Mouse (Mus musculus) CH12.LX (cell line): ENCODE data around the gene Ctcf. TPM values are rescaled to one million over a fixed set of nuclear protein-coding genes. Genes with fewer than 3 reads are reported as not detected.

Source experiments
- DNase-seq: peaks from one replicate; pipeline ENCODE4 v3.0.0-alpha.2; 2013; ENCODE audit errors: extremely low read depth
- H3K27ac ChIP-seq: 2 replicates; pipeline ENCODE4 v1.5.1; 2012; ENCODE audit warnings: low read depth, mild to moderate bottlenecking, control low read depth, moderate library complexity; ENCODE audit not compliant: insufficient read depth
- H3K27me3 ChIP-seq: replicated peaks from 2 replicates; pipeline ENCODE3; 2012; ENCODE audit warnings: inconsistent platforms
- H3K36me3 ChIP-seq, 2 experiments: replicated peaks in 1 of 2; 2 replicates each; pipeline versions ENCODE3 to v1.6.1; 2012; ENCODE audit warnings: inconsistent platforms in 1 of 2, low read length in 1 of 2, mild to moderate bottlenecking in 1 of 2, mixed read lengths in 1 of 2, moderate library complexity in 1 of 2; ENCODE audit not compliant: control insufficient read depth in 1 of 2, insufficient read depth in 1 of 2
- H3K4me1 ChIP-seq, 2 experiments: 2 replicates each; pipeline ENCODE4 v1.6.1; 2012; ENCODE audit warnings: inconsistent platforms in 1 of 2, moderate library complexity in 1 of 2; ENCODE audit not compliant: insufficient read depth in 2 of 2, control insufficient read depth in 1 of 2
- H3K4me2 ChIP-seq: 2 replicates; pipeline ENCODE4 v1.6.1; 2012; ENCODE audit warnings: low read depth, mild to moderate bottlenecking, control low read depth; ENCODE audit not compliant: poor library complexity, insufficient read depth, severe bottlenecking
- H3K4me3 ChIP-seq, 3 experiments: fragments of 150-350 bp in 1 of 3; sonication (generic) in 1 of 3; replicated peaks in 1 of 3; 2 replicates each; pipeline versions ENCODE3 to v1.5.1; 2011 to 2012; ENCODE audit warnings: low read depth in 2 of 3, low read length in 2 of 3, mild to moderate bottlenecking in 2 of 3, moderate library complexity in 2 of 3, control low read depth in 1 of 3, improper control_type of control experiment in 1 of 3, inconsistent platforms in 1 of 3, mixed read lengths in 1 of 3; ENCODE audit not compliant: poor library complexity in 1 of 3
- H3K79me2 ChIP-seq: replicated peaks from 2 replicates; pipeline ENCODE4 v1.6.1; 2012; ENCODE audit warnings: mild to moderate bottlenecking, moderate library complexity; ENCODE audit not compliant: control insufficient read depth, poor library complexity, insufficient read depth, severe bottlenecking; ENCODE audit errors: extremely low read depth
- H3K9ac ChIP-seq: 2 replicates; pipeline ENCODE4 v1.6.1; 2012; ENCODE audit warnings: low read depth, mild to moderate bottlenecking, control low read depth, moderate library complexity; ENCODE audit not compliant: insufficient read depth
- H3K9me3 ChIP-seq: replicated peaks from 2 replicates; pipeline ENCODE3; 2012; ENCODE audit warnings: low read length, inconsistent platforms, mixed read lengths
- BHLHE40 ChIP-seq: IDR thresholded peaks from 2 replicates; pipeline ENCODE4 v1.6.1; 2011; ENCODE audit warnings: mild to moderate bottlenecking, low read depth, low read length, improper control_type of control experiment
- CHD1 ChIP-seq: IDR thresholded peaks from 2 replicates; pipeline ENCODE4 v1.6.1; 2012; ENCODE audit warnings: low read depth, low read length, improper control_type of control experiment, inconsistent platforms
- ETS1 ChIP-seq: conservative IDR thresholded peaks from 2 replicates; pipeline ENCODE4 v1.6.1; 2012; ENCODE audit warnings: low read depth, mild to moderate bottlenecking, inconsistent platforms, low read length, improper control_type of control experiment, moderate library complexity
- HCFC1 ChIP-seq: IDR thresholded peaks from 2 replicates; pipeline ENCODE4 v1.6.1; 2012; ENCODE audit warnings: low read depth, mild to moderate bottlenecking, inconsistent platforms, low read length, improper control_type of control experiment
- JUND ChIP-seq: conservative IDR thresholded peaks from 2 replicates; pipeline ENCODE4 v1.6.1; 2011; ENCODE audit warnings: low read depth, low read length, improper control_type of control experiment
- MAFK ChIP-seq: IDR thresholded peaks from 2 replicates; pipeline ENCODE4 v1.6.1; 2011; ENCODE audit warnings: low read length, improper control_type of control experiment; ENCODE audit not compliant: insufficient replicate concordance
- POLR2AphosphoS2 ChIP-seq: IDR thresholded peaks from 2 replicates; pipeline ENCODE4 v1.6.1; 2011; ENCODE audit warnings: low read depth, low read length, improper control_type of control experiment
- RAD21 ChIP-seq: IDR thresholded peaks from 2 replicates; pipeline ENCODE4 v1.6.1; 2011; ENCODE audit warnings: low read depth, mild to moderate bottlenecking, low read length, improper control_type of control experiment, moderate library complexity
- TBP ChIP-seq: conservative IDR thresholded peaks from 2 replicates; pipeline ENCODE4 v1.6.1; 2011; ENCODE audit warnings: low read depth, low read length, improper control_type of control experiment
- TCF12 ChIP-seq: IDR thresholded peaks from 2 replicates; pipeline ENCODE4 v1.6.1; 2014; ENCODE audit warnings: low read depth, mild to moderate bottlenecking, inconsistent platforms, low read length, improper control_type of control experiment
- ZC3H11A ChIP-seq: IDR thresholded peaks from 2 replicates; pipeline ENCODE4 v1.6.1; 2012; ENCODE audit warnings: low read depth, mild to moderate bottlenecking, inconsistent platforms, low read length, improper control_type of control experiment
- ZMIZ1 ChIP-seq: IDR thresholded peaks from 2 replicates; pipeline ENCODE4 v1.6.1; 2012; ENCODE audit warnings: low read depth, mild to moderate bottlenecking, inconsistent platforms, low read length, improper control_type of control experiment
- ZNF384 ChIP-seq: IDR thresholded peaks from 2 replicates; pipeline ENCODE4 v1.6.1; 2012; ENCODE audit warnings: low read depth, low read length, improper control_type of control experiment, inconsistent platforms
- dilution Hi-C: fragments of 300-500 bp; cut with MboI; formaldehyde crosslinking; loops from 2 replicates; pipeline ENCODE4 v1.14.3; 2020; ENCODE audit warnings: low sequenced_read_pairs; ENCODE audit not compliant: extremely low pct_unique_long_range_greater_than_20kb, extremely low pct_ligation_motif_present
- in situ Hi-C: fragments of 300-500 bp; cut with MboI; formaldehyde crosslinking; loops from 3 replicates; pipeline ENCODE4 v1.14.3; 2019; ENCODE audit warnings: low sequenced_read_pairs, low pct_ligation_motif_present, low pct_unique_long_range_greater_than_20kb, mixed read lengths
- polyA plus RNA-seq: library from polyadenylated mRNA; unstranded; fragments of >175 nt; gene quantifications from 2 replicates; pipeline ENCODE4 v1.2.1, GENCODE M21; 2012; ENCODE audit warnings: low read depth; ENCODE audit not compliant: insufficient read length
- total RNA-seq, 2 experiments: library from RNA; depleted of rRNA; stranded (reverse); fragments of 300-350 nt in 1 of 2; fragments of >200 nt in 1 of 2; gene quantifications; 2 replicates each; pipeline ENCODE4 v1.2.3; 2012 to 2014

Ctcf gene
- total and polyA plus RNA-seq, 3 experiments = 42.3 to 97.9 (median 52.4) TPM

DNA sequence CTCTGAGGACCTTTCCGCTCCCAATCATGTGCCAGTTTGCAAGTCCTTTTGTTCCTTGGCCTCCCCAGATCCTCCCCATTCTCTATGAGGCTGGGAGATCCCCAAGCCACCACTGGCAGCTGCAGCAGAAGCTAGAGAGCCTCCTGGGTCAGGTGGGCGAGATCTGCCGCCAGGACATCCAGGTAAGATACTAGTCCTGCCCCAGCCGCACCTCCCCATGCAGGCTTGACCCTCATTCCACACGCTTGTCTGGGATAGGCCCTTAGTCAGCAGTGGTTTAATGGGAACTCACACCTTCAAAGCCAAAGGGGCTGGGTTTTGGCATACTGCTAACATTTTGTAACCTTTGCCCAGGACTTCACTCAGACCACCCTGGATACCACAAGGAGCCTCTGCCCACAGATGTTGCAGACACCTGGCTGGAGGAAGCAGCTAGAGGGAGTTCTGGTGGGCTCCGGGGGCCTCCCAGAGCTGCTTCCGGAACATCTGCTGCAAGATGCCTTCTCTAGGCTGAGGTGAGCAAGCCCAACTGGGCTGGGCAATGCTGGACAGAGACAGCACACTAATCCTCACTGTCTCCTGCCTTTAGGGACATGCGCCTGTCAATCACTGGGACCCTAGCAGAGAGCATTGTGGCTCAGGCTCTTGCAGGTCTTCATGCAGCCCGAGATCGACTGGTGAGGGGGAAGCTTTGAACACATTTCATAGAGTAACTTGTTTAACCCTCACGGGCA is 56.2 kb downstream of the Ctcf start:
- DNase-seq = no peak
- H3K27me3 ChIP-seq = no peaks in the 10 kb centered on the region
- H3K4me3 ChIP-seq = no peak overlapping the region
- no peak for TF ChIP-seq ZMIZ1
- no peak for TF ChIP-seq ZC3H11A
- TF ChIP-seq ZNF384 = no peak
- TF ChIP-seq TCF12 = no peak
- TF ChIP-seq CHD1 = no peak
- TF ChIP-seq HCFC1 = no peak
- no peak for TF ChIP-seq RAD21
- TF ChIP-seq TBP = no peak
- no peak for TF ChIP-seq JUND
- no peak overlapping the region for H3K9ac ChIP-seq
- dilution Hi-C loops = no loop called here
- H3K36me3 ChIP-seq = peaks cover 89 to 100% of the 10 kb centered on the region in 2 experiments
- no peak overlapping the region for H3K27ac ChIP-seq
- H3K9me3 ChIP-seq = peaks cover 8% of the 10 kb centered on the region
- no peak overlapping the region for H3K4me2 ChIP-seq
- H3K79me2 ChIP-seq = no peaks in the 10 kb centered on the region
- H3K4me1 ChIP-seq = peaks cover 0 to 11% of the 10 kb centered on the region in 2 experiments; a peak in 2 of 4 replicates
- in situ Hi-C loops = no loop called here

DNA sequence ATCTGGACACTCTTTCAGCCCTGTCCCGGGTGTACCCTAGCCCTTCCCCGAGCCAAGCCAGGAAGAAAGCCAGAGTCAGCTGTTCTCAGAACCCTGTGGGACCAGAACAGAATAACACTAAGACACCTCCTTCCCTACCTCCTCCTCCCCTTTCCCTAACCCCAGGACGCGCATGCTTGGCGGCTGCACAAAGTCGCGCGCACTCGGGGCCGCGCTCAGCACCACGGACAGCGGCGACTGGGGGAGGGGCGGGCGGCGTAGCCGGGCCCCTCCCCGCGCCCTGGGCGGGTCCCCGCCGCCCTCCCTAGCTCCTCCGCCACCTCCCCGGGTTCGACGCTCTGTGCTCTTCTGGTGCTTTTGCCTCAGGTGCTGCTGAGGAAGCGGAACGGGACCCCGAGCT is 57.3 kb downstream of the Ctcf start:
- in situ Hi-C loops = no loop called here
- H3K36me3 ChIP-seq = peaks cover 93 to 100% of the 10 kb centered on the region in 2 experiments
- peaks cover 8% of the 10 kb centered on the region for H3K9me3 ChIP-seq

GRCm38 (mm10) chr8:105694051-105694799 is 57.9 kb downstream of the Ctcf start:
- TF ChIP-seq MAFK = no peak
- no peak for TF ChIP-seq POLR2AphosphoS2
- TF ChIP-seq BHLHE40 = no peak
- TF ChIP-seq ZC3H11A = no peak
- no peak for TF ChIP-seq ETS1
- H3K36me3 ChIP-seq = peaks cover 92 to 99% of the 10 kb centered on the region in 2 experiments
- H3K9ac ChIP-seq = no peak overlapping the region
- in situ Hi-C loops = no loop called here
- no peak for DNase-seq
- dilution Hi-C loops = no loop called here
- peaks cover 8% of the 10 kb centered on the region for H3K9me3 ChIP-seq
- H3K4me2 ChIP-seq = no peak overlapping the region
- no peaks in the 10 kb centered on the region for H3K79me2 ChIP-seq
- no peaks in the 10 kb centered on the region for H3K27me3 ChIP-seq
- H3K27ac ChIP-seq = no peak overlapping the region
- H3K4me1 ChIP-seq = peaks cover 0 to 3% of the 10 kb centered on the region in 2 experiments; a peak in 2 of 4 replicates
- no peak overlapping the region for H3K4me3 ChIP-seq

More for the DNA sequence above, 57.3 kb downstream of the Ctcf start:
- Histone ChIP-seq H3K27ac (no peak overlapping the region), H3K4me1 (0 out of 4 replicates have a peak, but pooled peaks cover 0 to 3% of the 10 kb centered on the region in 2 experiments)
- DNase-seq = no peak
- no peak for TF ChIP-seq MAFK
- TF ChIP-seq, all 38 proteins: peak for 0
- Histone ChIP-seq H3K79me2 (no peaks in the 10 kb centered on the region), H3K4me3 (no peak overlapping the region), H3K9ac (no peak overlapping the region), H3K27me3 (no peaks in the 10 kb centered on the region), H3K4me2 (no peak overlapping the region)
- dilution Hi-C loops = no loop called here
